Mouse (Mus musculus) gastrocnemius, postnatal 36 days (tissue): ENCODE measurements around the gene Vmn1r228. TPM values are rescaled to one million over a fixed set of nuclear protein-coding genes. Genes with fewer than 3 reads are reported as not detected.

ENCODE experiments used
- DNase-seq, 2 experiments: peaks; one replicate each; pipeline ENCODE4 v3.0.0; 2022
- intact Hi-C: fragments of 180-260 bp; cut with DNase I; formaldehyde crosslinking; loops from one replicate; pipeline ENCODE4 v1.15.1; 2025
- long read RNA-seq, 2 experiments: library from polyadenylated mRNA; stranded (forward); transcript quantifications; one replicate each; pipeline ENCODE4 v2.0.0; 2021
- total RNA-seq, 2 experiments: library from RNA; stranded (reverse); gene quantifications; 2 replicates each; pipeline ENCODE4 v1.2.3; 2021

Vmn1r228 gene
- not detected for total RNA-seq
- long read RNA-seq, experiment 1: 0 reads
- long read RNA-seq, experiment 2: 0 reads

DNA sequence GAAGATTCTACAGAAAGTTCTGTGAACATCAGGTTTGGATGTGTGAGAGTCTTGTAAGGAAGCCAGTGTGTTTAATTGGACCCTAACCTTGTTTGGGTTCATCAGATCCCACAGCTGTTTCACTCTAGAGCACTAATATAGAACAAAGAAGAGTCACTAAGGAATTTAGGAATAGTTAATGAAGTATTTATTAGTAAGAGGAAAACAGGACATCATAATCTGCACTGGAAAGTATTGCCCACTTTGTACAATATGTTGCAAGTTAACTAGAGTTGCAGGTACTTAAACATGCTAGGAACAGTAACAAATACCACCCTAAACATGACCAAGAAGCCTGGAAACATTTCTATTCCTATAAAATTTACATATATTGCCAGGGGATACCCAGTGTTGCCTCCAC lies at the start of gene Vmn1r228:
Gene Vmn1r228, minus strand, starts transcription at position 101 of the 400 bp plus-strand sequence.
- intact Hi-C loops: no loop called here
- no peak for DNase-seq

DNA sequence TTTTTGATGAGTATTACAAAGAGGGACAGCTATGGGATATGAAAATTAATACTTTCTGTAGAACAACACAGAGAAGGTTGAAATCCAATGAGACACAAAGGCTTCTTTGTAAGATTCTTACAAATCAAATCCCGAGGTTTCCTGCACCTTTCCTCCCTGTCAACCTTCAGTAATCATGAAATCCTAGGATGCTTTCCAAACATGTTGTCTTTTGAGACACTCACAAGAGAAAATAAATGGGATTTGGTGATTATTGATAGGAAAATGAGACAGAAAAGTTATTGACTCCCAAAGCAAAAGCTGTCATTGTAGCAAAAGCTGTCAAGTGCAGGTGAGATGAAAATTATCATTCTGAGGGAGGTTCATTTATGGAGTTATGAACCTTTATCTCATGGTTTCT lies 25.3 kb upstream of the Vmn1r228 start, which contains the start of gene Vmn1r229:
Gene Vmn1r229, plus strand, starts transcription at position 301 of the 400 bp plus-strand sequence.
- intact Hi-C loops: no loop called here
- DNase-seq: no peak

DNA sequence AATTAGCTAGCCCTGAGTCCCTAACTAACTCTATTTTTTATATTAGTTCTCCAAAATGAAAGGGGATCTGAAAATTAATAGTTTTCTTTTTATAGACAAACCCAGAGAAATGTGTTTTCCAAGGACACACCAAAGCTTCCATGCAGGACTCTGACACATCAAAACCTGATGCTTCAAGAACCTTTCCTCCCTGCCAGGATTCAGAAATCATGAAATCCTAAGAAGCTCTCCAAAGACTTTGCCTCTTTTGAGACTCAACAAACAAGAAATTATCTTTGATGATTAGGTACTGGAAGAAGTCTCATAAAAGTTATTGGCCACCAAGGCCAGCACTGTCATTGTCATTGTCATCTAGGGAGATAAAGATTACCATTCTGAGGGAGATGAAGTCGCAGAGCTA lies 56.4 kb downstream of the Vmn1r228 start, which contains the start of gene Vmn1r227:
Gene Vmn1r227, plus strand, starts transcription at position 301 of the 400 bp plus-strand sequence.
- no peak for DNase-seq
- intact Hi-C loops: no loop called here

Other genes starting within 250 kb of the Vmn1r228 start
- not detected for gene Vmn2r109, start 221.4 kb downstream of the Vmn1r228 start, total RNA-seq
- not detected for gene Vmn2r110, start 189.7 kb downstream of the Vmn1r228 start, total RNA-seq
- not detected for gene Fpr-rs3, start 161.3 kb downstream of the Vmn1r228 start, total RNA-seq
- not detected for gene Vmn1r226, start 103.3 kb downstream of the Vmn1r228 start, total RNA-seq
- gene Vmn1r227, start 56.3 kb downstream of the Vmn1r228 start, total RNA-seq: not detected
- not detected for gene Vmn1r229, start 25.4 kb upstream of the Vmn1r228 start, total RNA-seq
- gene Vmn1r230, start 54.3 kb upstream of the Vmn1r228 start, total RNA-seq: not detected
- gene Vmn1r231, start 118.9 kb upstream of the Vmn1r228 start, total RNA-seq: not detected
- gene Vmn1r232, start 133.6 kb upstream of the Vmn1r228 start, total RNA-seq: not detected
- gene Ppp2r1a, start 159.2 kb upstream of the Vmn1r228 start, total RNA-seq: 10 to 100 TPM; 85.5 to 94.7 TPM
- not detected for gene Vmn1r233, start 210.3 kb upstream of the Vmn1r228 start, total RNA-seq
- 1 to 10 TPM; 4.2 to 5.1 TPM for gene Zfp160, start 222.7 kb upstream of the Vmn1r228 start, total RNA-seq